Mouse (Mus musculus) neural tube, embryonic 15.5 days (tissue): Measurements from ENCODE around the gene Mgat4e. TPM values are rescaled to one million over a fixed set of nuclear protein-coding genes. Genes with fewer than 3 reads are reported as not detected.
A peak's percentile ranks its signal among the peaks of the same experiment; 100 is the strongest.

ENCODE experiments used
- ATAC-seq: fragments of 200-750 bp; cut with Nextera tagmentation; 2 replicates; pipeline ENCODE4 v1.8.0; 2017; ENCODE audit warnings: mild to moderate bottlenecking, moderate TSS enrichment, moderate library complexity; ENCODE audit not compliant: low FRiP score
- H3K27ac ChIP-seq: fragments of 300-500 bp; sonication (generic); replicated peaks from 2 replicates; pipeline ENCODE4 v1.5.1; 2015; ENCODE audit warnings: mild to moderate bottlenecking, inconsistent platforms
- H3K27me3 ChIP-seq: fragments of 300-500 bp; sonication (generic); replicated peaks from 2 replicates; pipeline ENCODE4 v1.6.1; 2015; ENCODE audit warnings: inconsistent platforms
- H3K36me3 ChIP-seq: fragments of 300-500 bp; sonication (generic); 2 replicates; pipeline ENCODE4 v1.6.1; 2015; ENCODE audit warnings: inconsistent platforms
- H3K4me1 ChIP-seq: fragments of 300-500 bp; sonication (generic); 2 replicates; pipeline ENCODE4 v1.6.1; 2015; ENCODE audit warnings: inconsistent platforms
- H3K4me2 ChIP-seq: fragments of 300-500 bp; sonication (generic); 2 replicates; pipeline ENCODE4 v1.6.1; 2015; ENCODE audit warnings: inconsistent platforms, mild to moderate bottlenecking, moderate library complexity
- H3K4me3 ChIP-seq: fragments of 300-500 bp; sonication (generic); replicated peaks from 2 replicates; pipeline ENCODE4 v1.5.1; 2015; ENCODE audit warnings: mild to moderate bottlenecking, inconsistent platforms
- H3K9ac ChIP-seq: fragments of 300-500 bp; sonication (generic); replicated peaks from 2 replicates; pipeline ENCODE4 v1.6.1; 2015; ENCODE audit warnings: mild to moderate bottlenecking, inconsistent platforms
- H3K9me3 ChIP-seq: fragments of 300-500 bp; sonication (generic); replicated peaks from 2 replicates; pipeline ENCODE4 v1.6.1; 2016; ENCODE audit warnings: inconsistent platforms
- WGBS: fragments of 180-500 bp; shearing (Covaris S2); methylation state at CpG from one replicate; pipeline ENCODE4 v1.1.7; 2015; ENCODE audit warnings: mixed read lengths; 5-methylcytosine and 5-hydroxymethylcytosine counted together
- polyA plus RNA-seq: library from polyadenylated mRNA; unstranded; fragments of >200 nt; fragmentation: Nextera tagmentation; extraction: Ambion mirVana; gene quantifications from 2 replicates; pipeline ENCODE4 v1.2.1, GENCODE M21; 2015

The Mgat4e gene
- polyA plus RNA-seq, 1 experiment from 2014 or later, result not detected

DNA sequence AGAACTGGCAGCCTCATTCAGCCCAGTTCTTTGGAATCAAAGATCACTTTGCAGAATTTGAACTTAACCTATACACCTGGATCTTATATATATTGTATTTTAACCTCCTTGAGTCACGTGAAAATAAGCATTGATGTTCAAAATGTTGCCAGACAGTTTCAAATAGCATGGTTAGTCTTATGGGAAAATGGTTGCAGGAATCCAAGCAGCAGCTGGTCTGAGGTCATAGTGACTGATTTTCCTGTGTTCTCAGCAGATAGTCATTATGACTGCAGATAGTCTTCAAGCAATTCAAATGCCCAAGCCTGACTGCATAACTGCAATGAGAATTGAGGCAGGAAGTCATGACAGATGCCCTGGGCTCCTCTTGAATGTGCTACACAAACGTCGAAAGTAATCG, 37.3 kb downstream of the Mgat4e start:
- peaks cover 19% of the 10 kb centered on the region for H3K36me3 ChIP-seq
- H3K27ac ChIP-seq, result no peak overlapping the region
- no peak overlapping the region for H3K4me3 ChIP-seq
- 0 out of 2 replicates have a peak, but pooled peaks have one; percentile 28 for ATAC-seq
- peaks cover 22% of the 10 kb centered on the region for H3K4me1 ChIP-seq
- no peak overlapping the region for H3K4me2 ChIP-seq
- 32% methylated on average over 4 of the region's 4 CpGs for WGBS
- H3K9ac ChIP-seq, result no peak overlapping the region
- H3K27me3 ChIP-seq, result peaks cover 29% of the 10 kb centered on the region
- no peaks in the 10 kb centered on the region for H3K9me3 ChIP-seq

DNA sequence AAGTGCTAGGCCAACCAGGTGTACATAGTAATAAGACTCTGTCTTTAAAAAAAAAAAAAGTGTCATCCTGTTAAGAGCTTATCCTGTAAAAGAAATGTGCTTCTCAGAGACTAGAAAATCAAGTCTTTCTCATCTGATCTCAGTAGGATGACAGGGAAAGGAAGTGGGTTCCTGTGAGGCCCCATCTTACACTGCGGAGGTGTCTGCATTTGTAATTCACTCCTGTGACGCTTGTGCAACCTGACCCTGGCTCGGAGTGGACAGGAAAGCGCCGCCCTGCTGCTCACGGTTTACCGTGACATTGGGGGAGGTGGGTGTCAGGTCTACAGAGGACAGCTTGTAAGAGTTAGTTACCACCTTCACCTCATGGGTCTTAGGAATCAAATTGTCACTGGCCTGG, 39.5 kb downstream of the Mgat4e start:
- H3K36me3 ChIP-seq, result peaks cover 34% of the 10 kb centered on the region
- H3K27ac ChIP-seq, result no peak overlapping the region
- H3K4me3 ChIP-seq, result no peak overlapping the region
- peaks cover 27% of the 10 kb centered on the region for H3K27me3 ChIP-seq
- H3K4me1 ChIP-seq, result peaks cover 22% of the 10 kb centered on the region
- H3K4me2 ChIP-seq, result no peak overlapping the region
- no peak overlapping the region for H3K9ac ChIP-seq
- ATAC-seq, result no peak
- 53% methylated on average over 7 of the region's 7 CpGs for WGBS
- no peaks in the 10 kb centered on the region for H3K9me3 ChIP-seq

DNA sequence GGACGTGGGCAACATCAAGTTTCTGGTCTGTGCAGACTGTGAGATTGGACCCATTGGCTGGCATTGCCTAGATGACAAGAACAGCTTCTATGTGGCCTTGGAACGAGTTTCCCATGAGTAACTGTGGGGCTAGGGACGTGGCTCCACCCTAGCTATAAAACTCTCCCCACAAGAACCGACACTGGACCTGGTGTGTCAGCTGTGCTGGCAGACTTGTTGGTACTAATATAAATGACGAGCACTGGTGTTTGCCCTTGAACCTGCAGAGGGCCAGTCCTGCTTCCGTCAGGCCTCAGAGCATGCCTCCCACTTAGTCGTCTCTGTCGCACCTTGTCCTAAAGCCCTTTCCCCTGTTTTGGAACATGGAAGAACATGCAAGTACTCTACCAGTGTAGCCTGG, 43.3 kb downstream of the Mgat4e start:
- H3K4me1 ChIP-seq, result no peaks in the 10 kb centered on the region
- H3K27ac ChIP-seq, result no peak overlapping the region
- 94% methylated on average over 8 of the region's 8 CpGs for WGBS
- H3K9ac ChIP-seq, result no peak overlapping the region
- H3K4me2 ChIP-seq, result no peak overlapping the region
- no peaks in the 10 kb centered on the region for H3K27me3 ChIP-seq
- no peak overlapping the region for H3K4me3 ChIP-seq
- H3K9me3 ChIP-seq, result no peaks in the 10 kb centered on the region
- no peak for ATAC-seq
- peaks cover 45% of the 10 kb centered on the region for H3K36me3 ChIP-seq

DNA sequence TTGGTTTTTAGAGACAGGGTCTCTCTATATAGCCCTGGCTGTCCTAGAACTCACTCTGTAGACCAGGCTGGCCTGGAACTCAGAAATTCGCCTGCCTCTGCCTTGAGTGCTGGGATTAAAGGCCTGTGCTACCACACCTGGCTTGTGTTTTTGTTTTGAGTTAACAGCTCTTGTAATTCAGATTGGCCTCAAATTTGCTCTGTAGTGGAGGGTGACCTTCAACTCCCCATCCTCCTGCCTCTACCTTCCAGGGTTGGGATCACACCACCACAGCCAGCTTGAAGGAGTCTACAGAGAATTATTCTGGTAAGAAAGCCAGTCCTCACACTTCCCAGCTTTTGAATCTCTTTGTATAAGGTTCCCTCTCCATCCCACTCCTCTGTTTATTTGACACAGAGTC, 48.6 kb downstream of the Mgat4e start:
- Histone ChIP-seq H3K36me3 (peaks cover 13% of the 10 kb centered on the region), H3K4me3 (no peak overlapping the region), H3K27me3 (no peaks in the 10 kb centered on the region), H3K4me2 (no peak overlapping the region), H3K9me3 (no peaks in the 10 kb centered on the region), H3K9ac (no peak overlapping the region), H3K27ac (no peak overlapping the region), H3K4me1 (peaks cover 4% of the 10 kb centered on the region)
- ATAC-seq, result no peak
- WGBS, result 91% methylated on average over 1 of the region's 1 CpGs

DNA sequence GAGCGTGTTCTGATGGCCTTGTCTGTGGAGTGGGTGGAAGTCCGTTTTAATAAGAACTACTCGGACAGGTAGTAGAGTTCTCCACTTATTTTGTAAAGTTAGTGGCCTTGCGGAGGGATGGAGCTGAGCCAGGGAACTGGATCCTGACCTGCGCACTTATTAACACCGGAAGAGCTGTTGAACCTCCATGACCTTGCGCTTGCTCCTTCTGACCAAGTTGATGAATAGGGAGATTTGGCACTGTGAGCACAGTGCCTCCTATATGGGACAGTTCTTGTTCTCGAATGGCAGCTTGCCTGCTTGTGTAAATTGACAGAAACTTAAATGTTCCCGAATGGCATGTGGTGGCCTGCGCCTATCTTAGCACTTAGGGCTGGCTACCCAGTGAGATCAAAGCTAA, 53.5 kb downstream of the Mgat4e start:
- peak overlapping the region; percentile 75; the same call in 1 of the 2 replicates for H3K4me2 ChIP-seq
- H3K4me1 ChIP-seq, result peaks cover 20% of the 10 kb centered on the region
- ATAC-seq, result no peak
- peak overlapping the region; percentile 55; the same call in 1 of the 2 replicates for H3K4me3 ChIP-seq
- no peak overlapping the region for H3K27ac ChIP-seq
- no peaks in the 10 kb centered on the region for H3K36me3 ChIP-seq
- no peak overlapping the region for H3K9ac ChIP-seq
- 90% methylated on average over 10 of the region's 10 CpGs for WGBS
- H3K27me3 ChIP-seq, result no peaks in the 10 kb centered on the region
- no peaks in the 10 kb centered on the region for H3K9me3 ChIP-seq

DNA sequence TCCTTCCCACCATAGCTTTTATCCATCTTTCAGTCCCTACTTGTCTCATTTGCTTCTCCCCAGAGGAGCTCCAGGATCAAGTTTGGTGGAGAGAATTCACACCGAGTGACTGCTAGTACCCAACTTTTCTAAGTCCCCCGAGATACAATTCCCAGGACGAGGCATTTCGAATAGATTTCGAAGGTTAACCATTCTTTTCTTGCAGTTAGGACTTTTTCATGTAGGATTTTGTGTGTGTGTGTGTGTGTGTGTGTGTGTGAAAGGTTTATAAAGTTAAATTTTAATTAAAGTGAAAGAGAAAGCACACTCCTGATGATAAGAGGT, 54.3 kb downstream of the Mgat4e start:
- peak overlapping the region; percentile 90 for H3K27ac ChIP-seq
- no peaks in the 10 kb centered on the region for H3K27me3 ChIP-seq
- H3K36me3 ChIP-seq, result peaks cover 4% of the 10 kb centered on the region
- ATAC-seq, result no peak
- 20% methylated on average over 5 of the region's 5 CpGs for WGBS
- H3K9ac ChIP-seq, result peak overlapping the region; percentile 65
- peak overlapping the region; percentile 55 for H3K4me3 ChIP-seq
- H3K4me1 ChIP-seq, result peaks cover 20% of the 10 kb centered on the region
- H3K9me3 ChIP-seq, result no peaks in the 10 kb centered on the region
- H3K4me2 ChIP-seq, result peak overlapping the region; percentile 75

DNA sequence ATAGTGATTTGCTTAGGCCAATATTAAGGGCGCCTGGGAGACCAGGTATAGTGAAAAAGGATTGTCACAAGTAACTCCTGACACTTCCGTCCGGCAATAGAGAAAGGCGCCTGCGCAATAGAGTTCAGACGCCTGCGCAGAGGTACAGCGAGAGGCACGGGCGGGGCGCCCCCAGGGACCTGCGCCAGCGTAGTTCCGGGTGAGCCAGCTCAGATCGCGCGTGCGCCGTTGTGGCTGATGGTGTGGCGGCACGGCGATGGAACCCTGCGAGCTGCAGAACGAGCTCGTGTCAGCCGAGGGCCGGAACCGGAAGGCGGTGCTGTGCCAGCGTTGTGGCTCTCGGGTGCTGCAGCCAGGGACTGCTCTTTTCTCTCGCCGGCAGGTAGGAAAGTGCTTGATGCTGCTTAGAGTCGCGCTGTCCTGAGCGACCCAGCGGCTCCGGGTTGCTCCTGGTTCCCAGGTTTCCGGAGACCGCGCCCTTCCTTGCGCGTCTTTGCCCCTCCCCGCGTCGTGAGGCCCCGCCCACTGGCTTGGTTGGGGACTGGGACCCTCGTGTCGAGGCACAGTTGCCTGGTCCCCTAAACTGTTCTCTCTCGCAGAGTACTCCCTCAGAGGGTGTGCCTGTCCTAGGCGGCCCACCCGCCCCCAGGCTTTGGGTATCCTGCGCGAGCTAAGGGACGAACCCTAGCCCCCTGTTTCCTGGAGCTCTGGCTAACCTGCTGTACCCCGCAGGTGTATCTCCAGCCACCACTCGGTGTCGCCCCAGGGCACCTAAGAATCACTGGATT, 54.9 kb downstream of the Mgat4e start, which contains the start of gene Rabif:
Rabif (plus strand) TSS at position 221 of the 788 bp plus-strand sequence.
- Histone ChIP-seq H3K9ac (peak within 1 kb of the TSS; percentile 65), H3K4me1 (peaks cover 20% of the 10 kb centered on the region), H3K27ac (peak within 1 kb of the TSS; percentile 90), H3K27me3 (no peaks in the 10 kb centered on the region), H3K36me3 (peaks cover 10% of the 10 kb centered on the region), H3K9me3 (no peaks in the 10 kb centered on the region), H3K4me2 (peak within 1 kb of the TSS; percentile 75), H3K4me3 (peak within 1 kb of the TSS; percentile 55)
- ATAC-seq, result peak; percentile 99
- WGBS, result under 1% methylated on average over 58 of the region's 58 CpGs

DNA sequence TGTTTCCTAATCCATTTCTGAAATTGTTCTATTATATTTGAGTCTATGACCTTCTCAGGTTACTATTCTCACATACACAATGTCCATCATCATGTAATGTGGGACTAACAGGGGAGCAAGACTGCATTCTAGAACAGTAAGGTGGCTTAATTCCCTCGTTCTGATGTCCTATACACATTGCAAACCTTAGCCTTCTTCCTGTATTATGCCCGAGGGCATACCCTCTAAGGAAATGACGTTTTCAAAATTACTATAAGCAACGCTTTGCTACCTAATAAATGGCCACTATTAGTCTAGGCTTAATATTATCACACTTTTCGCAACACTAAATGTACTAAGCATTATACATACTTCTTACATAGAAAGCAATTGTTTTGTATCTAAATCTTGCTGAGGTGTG, 55.5 kb downstream of the Mgat4e start:
- no peaks in the 10 kb centered on the region for H3K27me3 ChIP-seq
- H3K36me3 ChIP-seq, result peaks cover 16% of the 10 kb centered on the region
- peak overlapping the region; percentile 75 for H3K4me2 ChIP-seq
- peaks cover 20% of the 10 kb centered on the region for H3K4me1 ChIP-seq
- peak overlapping the region; percentile 55 for H3K4me3 ChIP-seq
- peak overlapping the region; percentile 90 for H3K27ac ChIP-seq
- peak; percentile 37; the same call in 1 of the 2 replicates for ATAC-seq
- WGBS, result 21% methylated on average over 5 of the region's 5 CpGs
- H3K9ac ChIP-seq, result peak overlapping the region; percentile 53
- no peaks in the 10 kb centered on the region for H3K9me3 ChIP-seq

DNA sequence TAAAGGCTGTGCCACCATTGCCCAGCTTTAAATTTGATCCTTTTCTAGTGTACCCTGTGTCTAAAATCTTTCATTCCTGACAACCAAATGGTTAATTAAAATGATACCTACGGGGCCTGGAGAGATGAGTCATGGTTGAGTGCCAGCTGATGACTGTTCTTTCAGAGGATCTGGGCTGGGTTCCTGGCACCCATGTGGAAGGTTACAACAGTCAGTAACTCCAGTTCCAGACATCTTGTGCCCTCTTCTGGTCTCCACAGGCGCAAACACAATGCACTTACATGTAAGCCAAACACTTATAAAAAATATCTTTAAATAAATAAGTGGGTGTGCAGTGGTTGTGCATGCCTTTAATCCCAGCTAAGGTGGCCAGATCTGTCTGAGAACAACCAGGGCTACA, 56.0 kb downstream of the Mgat4e start:
- H3K36me3 ChIP-seq, result peaks cover 21% of the 10 kb centered on the region
- no peak overlapping the region for H3K27ac ChIP-seq
- ATAC-seq, result no peak
- H3K9ac ChIP-seq, result 0 out of 2 replicates have a peak overlapping the region, but pooled peaks have one; percentile 53
- H3K27me3 ChIP-seq, result no peaks in the 10 kb centered on the region
- H3K4me1 ChIP-seq, result peaks cover 20% of the 10 kb centered on the region
- no peak overlapping the region for H3K4me3 ChIP-seq
- H3K9me3 ChIP-seq, result no peaks in the 10 kb centered on the region
- peak overlapping the region; percentile 75 for H3K4me2 ChIP-seq
- WGBS, result 79% methylated on average over 2 of the region's 2 CpGs

DNA sequence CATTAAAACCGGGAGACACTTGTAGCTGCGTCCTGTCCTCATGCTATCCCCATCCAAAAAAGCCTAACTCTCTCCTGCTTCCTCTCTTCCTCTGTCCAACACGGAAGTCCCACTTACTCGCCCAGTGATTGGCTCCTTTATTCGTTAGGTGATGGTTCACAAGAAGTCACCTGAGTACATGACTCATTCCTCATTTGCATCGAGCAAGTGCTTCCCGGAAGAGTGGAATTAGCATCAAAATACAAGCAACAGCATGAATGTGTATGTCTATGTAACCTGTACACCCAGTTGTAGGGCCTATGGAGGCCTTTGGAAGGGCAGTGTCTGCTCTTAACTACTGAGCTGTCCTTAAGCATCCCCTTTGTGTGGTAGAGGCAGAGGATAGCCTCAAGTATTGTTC, 57.2 kb downstream of the Mgat4e start:
- Histone ChIP-seq H3K9ac (no peak overlapping the region), H3K4me3 (no peak overlapping the region), H3K9me3 (no peaks in the 10 kb centered on the region), H3K4me2 (no peak overlapping the region), H3K27me3 (no peaks in the 10 kb centered on the region), H3K27ac (no peak overlapping the region), H3K36me3 (peaks cover 32% of the 10 kb centered on the region), H3K4me1 (peaks cover 20% of the 10 kb centered on the region)
- 75% methylated on average over 7 of the region's 7 CpGs for WGBS
- ATAC-seq, result no peak
